Mouse (Mus musculus) erythroblast, embryonic 14.5 days (primary cell): ENCODE data around the gene Ipp.

Source experiments
- GATA1 ChIP-seq: IDR thresholded peaks from 2 replicates; pipeline ENCODE4 v1.6.1; 2012; ENCODE audit warnings: low read length, inconsistent platforms, mixed read lengths
- TAL1 ChIP-seq: IDR thresholded peaks from 3 replicates; pipeline ENCODE4 v1.6.1; 2012; ENCODE audit warnings: low read length, inconsistent platforms, mixed read lengths

- TF ChIP-seq TAL1 = no peak
- TF ChIP-seq GATA1 = no peak
Measured at GRCm38 (mm10) chr4:116483476-116483875, 23.9 kb upstream of the Ipp start.
